Mouse (Mus musculus) thymus, postnatal 14 days (tissue): ENCODE data around the gene Shroom2.

ENCODE experiments used
- DNase-seq: peaks from one replicate; pipeline ENCODE4 v3.0.0; 2021

The Shroom2 gene

GRCm38 (mm10) chrX:152690788-152691291 lies 78.4 kb downstream of the Shroom2 start:
- no peak for DNase-seq

- DNase-seq: no peak
Observed at GRCm38 (mm10) chrX:152679190-152679814, 90.0 kb downstream of the Shroom2 start.

- no peak for DNase-seq
Observed at GRCm38 (mm10) chrX:152676357-152676756, 92.9 kb downstream of the Shroom2 start.

- DNase-seq: no peak
Observed at GRCm38 (mm10) chrX:152673431-152673830, 95.8 kb downstream of the Shroom2 start.

GRCm38 (mm10) chrX:152657363-152658036 lies 111.8 kb downstream of the Shroom2 start:
- no peak for DNase-seq

GRCm38 (mm10) chrX:152656609-152656939 lies 112.7 kb downstream of the Shroom2 start:
- no peak for DNase-seq

- DNase-seq: no peak
Observed at GRCm38 (mm10) chrX:152655796-152656608, 113.3 kb downstream of the Shroom2 start.

- no peak for DNase-seq
Observed at GRCm38 (mm10) chrX:152652676-152653075, 116.6 kb downstream of the Shroom2 start.

- DNase-seq: no peak
Observed at GRCm38 (mm10) chrX:152644827-152645226, 124.4 kb downstream of the Shroom2 start.

- no peak for DNase-seq
Observed at GRCm38 (mm10) chrX:152643679-152644638, 125.3 kb downstream of the Shroom2 start.

- no peak for DNase-seq
Observed at GRCm38 (mm10) chrX:152643201-152643600, 126.1 kb downstream of the Shroom2 start.

GRCm38 (mm10) chrX:152642627-152643026 lies 126.6 kb downstream of the Shroom2 start:
- DNase-seq: no peak

- DNase-seq: no peak
Observed at GRCm38 (mm10) chrX:152635397-152635796, 133.9 kb downstream of the Shroom2 start.

GRCm38 (mm10) chrX:152621407-152621806 lies 147.9 kb downstream of the Shroom2 start:
- DNase-seq: no peak

GRCm38 (mm10) chrX:152620917-152621316 lies 148.3 kb downstream of the Shroom2 start:
- DNase-seq: no peak

GRCm38 (mm10) chrX:152618464-152618863 lies 150.8 kb downstream of the Shroom2 start:
- no peak for DNase-seq

- no peak for DNase-seq
Observed at GRCm38 (mm10) chrX:152563034-152563433, 206.2 kb downstream of the Shroom2 start, which contains the start of gene Cldn34a. Gene Cldn34a (plus strand): TSS chrX:152563334.
